In genomic region chr2:6673418-6673817, GRCm38 (mm10) we compare ENCODE assay signal across 23 mouse cellular contexts.
DNase-seq lines count a peak whose midpoint lies in the region; ATAC-seq and TF ChIP-seq lines count a peak whose summit lies in the region.
"Had no signal": no experiment of that assay in that cellular context is flagged by ENCODE, and none has a peak within 500 bp of the region (broad histone marks: within the 10 kb centered on the region; RNA-seq: fewer than 3 reads in every experiment).

No protein-coding gene starts in this region.

- no peaks in the 10 kb centered on the region for H3K9me3 ChIP-seq in midbrain, embryonic 11.5 days (ENCODE audit: control insufficient read depth, low read length)
- H3K9me3 ChIP-seq in midbrain, embryonic 10.5 days (replicated peaks): no peaks in the 10 kb centered on the region
- H3K9me3 ChIP-seq: embryonic facial prominence, embryonic 13.5 days; embryonic facial prominence, embryonic 15.5 days; forebrain, embryonic 10.5 days; forebrain, embryonic 12.5 days had no signal

- no peak overlapping the region for H3K4me3 ChIP-seq in layer of hippocampus, adult 2 months
- no peak overlapping the region for H3K4me3 ChIP-seq in midbrain, embryonic 11.5 days (ENCODE audit: low read depth, low read length)
- H3K4me3 ChIP-seq in midbrain, embryonic 10.5 days: no peak overlapping the region
- H3K4me3 ChIP-seq in cerebellum, adult 2 months (replicated peaks; ENCODE audit: insufficient read depth, low read depth, low read length): no peak overlapping the region
- H3K4me3 ChIP-seq: embryonic facial prominence, embryonic 13.5 days; embryonic facial prominence, embryonic 15.5 days; erythroblast, embryonic 14.5 days; forebrain, embryonic 10.5 days; forebrain, embryonic 12.5 days had no signal

- no peak overlapping the region for H3K4me2 ChIP-seq in midbrain, embryonic 11.5 days
- H3K4me2 ChIP-seq: embryonic facial prominence, embryonic 13.5 days; embryonic facial prominence, embryonic 15.5 days; forebrain, embryonic 12.5 days had no signal

- 82% methylated on average over 3 of the region's 3 CpGs for WGBS in midbrain, embryonic 11.5 days
- WGBS in midbrain, embryonic 10.5 days: 90% methylated on average over 3 of the region's 3 CpGs
- 86% methylated on average over 3 of the region's 3 CpGs for WGBS in cerebellum, adult 2 months

- 0 out of 2 replicates have a peak overlapping the region, but pooled peaks have one; percentile 1 for H3K27ac ChIP-seq in layer of hippocampus, adult 2 months
- H3K27ac ChIP-seq in midbrain, embryonic 11.5 days (ENCODE audit: low read depth, low read length): no peak overlapping the region
- H3K27ac ChIP-seq in midbrain, embryonic 10.5 days (replicated peaks): no peak overlapping the region
- H3K27ac ChIP-seq in cerebellum, adult 2 months (ENCODE audit: insufficient read depth, low read length): no peak overlapping the region
- H3K27ac ChIP-seq: embryonic facial prominence, embryonic 13.5 days; embryonic facial prominence, embryonic 15.5 days; forebrain, embryonic 10.5 days; forebrain, embryonic 12.5 days had no signal

- ATAC-seq in midbrain, embryonic 11.5 days (ENCODE audit: low FRiP score): no peak
- ATAC-seq in common myeloid progenitor, adult 5-6 weeks (replicated peaks; ENCODE audit: low read depth, poor library complexity, severe bottlenecking): peak; percentile 48
- ATAC-seq in megakaryocyte progenitor cell, adult 5-6 weeks (replicated peaks; ENCODE audit: poor library complexity): peak; percentile 33
- ATAC-seq in cerebellum, adult (ENCODE audit: insufficient number of reproducible peaks, low FRiP score, low TSS enrichment): no peak
- ATAC-seq: forebrain, embryonic 14.5 days; forebrain, embryonic 16.5 days had no signal

- DNase-seq in layer of hippocampus, adult 2 months (ENCODE audit: low spot score in 2 of 2): no peak
- no peak for DNase-seq in layer of hippocampus, postnatal 10 days (ENCODE audit: low spot score in 2 of 2)
- peak; percentile 41 for DNase-seq in midbrain, embryonic 11.5 days (ENCODE audit: low spot score, missing footprints)
- DNase-seq in midbrain, embryonic 10.5 days (ENCODE audit: low spot score): no peak
- no peak for DNase-seq in cerebellum, adult 2 months
- DNase-seq: adrenal gland, adult 2 months; adrenal gland, postnatal 10 days; adrenal gland, postnatal 25 days; cerebellum, adult 11-12 months; cerebellum, adult 8-10 months; cerebellum, adult 9-11 months; cerebellum, postnatal 14 days; embryo, embryonic 11 days had no signal

- no peaks in the 10 kb centered on the region for H3K36me3 ChIP-seq in midbrain, embryonic 11.5 days (ENCODE audit: control insufficient read depth, insufficient read depth, low read length)
- no peaks in the 10 kb centered on the region for H3K36me3 ChIP-seq in midbrain, embryonic 10.5 days
- H3K36me3 ChIP-seq: embryonic facial prominence, embryonic 13.5 days; embryonic facial prominence, embryonic 15.5 days; forebrain, embryonic 10.5 days; forebrain, embryonic 12.5 days had no signal

- no peaks in the 10 kb centered on the region for H3K27me3 ChIP-seq in midbrain, embryonic 11.5 days (ENCODE audit: control insufficient read depth, insufficient read depth, low read length)
- H3K27me3 ChIP-seq in midbrain, embryonic 10.5 days (ENCODE audit: low read depth, poor library complexity, severe bottlenecking): no peaks in the 10 kb centered on the region
- no peaks in the 10 kb centered on the region for H3K27me3 ChIP-seq in cerebellum, adult 2 months (ENCODE audit: control insufficient read depth, insufficient read depth, low read length)
- H3K27me3 ChIP-seq: embryonic facial prominence, embryonic 13.5 days; embryonic facial prominence, embryonic 15.5 days; forebrain, embryonic 12.5 days had no signal

- no peaks in the 10 kb centered on the region for H3K4me1 ChIP-seq in midbrain, embryonic 11.5 days (ENCODE audit: control insufficient read depth, insufficient read depth, low read length)
- no peaks in the 10 kb centered on the region for H3K4me1 ChIP-seq in midbrain, embryonic 10.5 days
- H3K4me1 ChIP-seq in cerebellum, adult 2 months (ENCODE audit: control insufficient read depth, insufficient read depth, low read length): no peaks in the 10 kb centered on the region
- H3K4me1 ChIP-seq: embryonic facial prominence, embryonic 13.5 days; embryonic facial prominence, embryonic 15.5 days; forebrain, embryonic 10.5 days; forebrain, embryonic 12.5 days had no signal

- H3K9ac ChIP-seq in midbrain, embryonic 11.5 days (ENCODE audit: low read length): no peak overlapping the region
- H3K9ac ChIP-seq: embryonic facial prominence, embryonic 13.5 days; embryonic facial prominence, embryonic 15.5 days; forebrain, embryonic 12.5 days had no signal

- no peak for TF ChIP-seq CTCF in layer of hippocampus, adult 2 months (conservative IDR thresholded peaks at IDR 0.05)
- no peak for TF ChIP-seq CTCF in cerebellum, adult 2 months (IDR thresholded peaks at IDR 0.05; ENCODE audit: borderline replicate concordance, insufficient read depth, low read depth, low read length)

- TF ChIP-seq POLR2A in cerebellum, adult 2 months (IDR thresholded peaks at IDR 0.05; ENCODE audit: borderline replicate concordance, insufficient read depth, low read length): no peak

Comparison
In these comparisons a context has a peak if more than half of its experiments do, and no peak if none do; other contexts are left out.
1. ATAC-seq: peak in common myeloid progenitor, adult 5-6 weeks (single experiment) and megakaryocyte progenitor cell, adult 5-6 weeks (single experiment); none in midbrain, embryonic 11.5 days (single experiment) and cerebellum, adult (single experiment).